Mouse (Mus musculus) CH12.LX (cell line): ENCODE measurements around the gene Farsa. TPM values are rescaled to one million over a fixed set of nuclear protein-coding genes. Genes with fewer than 3 reads are reported as not detected.

Experiments
- DNase-seq: peaks from one replicate; pipeline ENCODE4 v3.0.0-alpha.2; 2013; ENCODE audit errors: extremely low read depth
- H3K27ac ChIP-seq: 2 replicates; pipeline ENCODE4 v1.5.1; 2012; ENCODE audit warnings: low read depth, mild to moderate bottlenecking, control low read depth, moderate library complexity; ENCODE audit not compliant: insufficient read depth
- H3K27me3 ChIP-seq: replicated peaks from 2 replicates; pipeline ENCODE3; 2012; ENCODE audit warnings: inconsistent platforms
- H3K36me3 ChIP-seq, 2 experiments: replicated peaks in 1 of 2; 2 replicates each; pipeline versions ENCODE3 to v1.6.1; 2012; ENCODE audit warnings: inconsistent platforms in 1 of 2, low read length in 1 of 2, mild to moderate bottlenecking in 1 of 2, mixed read lengths in 1 of 2, moderate library complexity in 1 of 2; ENCODE audit not compliant: control insufficient read depth in 1 of 2, insufficient read depth in 1 of 2
- H3K4me1 ChIP-seq, 2 experiments: 2 replicates each; pipeline ENCODE4 v1.6.1; 2012; ENCODE audit warnings: inconsistent platforms in 1 of 2, moderate library complexity in 1 of 2; ENCODE audit not compliant: insufficient read depth in 2 of 2, control insufficient read depth in 1 of 2
- H3K4me2 ChIP-seq: 2 replicates; pipeline ENCODE4 v1.6.1; 2012; ENCODE audit warnings: low read depth, mild to moderate bottlenecking, control low read depth; ENCODE audit not compliant: poor library complexity, insufficient read depth, severe bottlenecking
- H3K4me3 ChIP-seq, 3 experiments: fragments of 150-350 bp in 1 of 3; sonication (generic) in 1 of 3; replicated peaks in 1 of 3; 2 replicates each; pipeline versions ENCODE3 to v1.5.1; 2011 to 2012; ENCODE audit warnings: low read depth in 2 of 3, low read length in 2 of 3, mild to moderate bottlenecking in 2 of 3, moderate library complexity in 2 of 3, control low read depth in 1 of 3, improper control_type of control experiment in 1 of 3, inconsistent platforms in 1 of 3, mixed read lengths in 1 of 3; ENCODE audit not compliant: poor library complexity in 1 of 3
- H3K79me2 ChIP-seq: replicated peaks from 2 replicates; pipeline ENCODE4 v1.6.1; 2012; ENCODE audit warnings: mild to moderate bottlenecking, moderate library complexity; ENCODE audit not compliant: control insufficient read depth, poor library complexity, insufficient read depth, severe bottlenecking; ENCODE audit errors: extremely low read depth
- H3K9ac ChIP-seq: 2 replicates; pipeline ENCODE4 v1.6.1; 2012; ENCODE audit warnings: low read depth, mild to moderate bottlenecking, control low read depth, moderate library complexity; ENCODE audit not compliant: insufficient read depth
- H3K9me3 ChIP-seq: replicated peaks from 2 replicates; pipeline ENCODE3; 2012; ENCODE audit warnings: low read length, inconsistent platforms, mixed read lengths
- BHLHE40 ChIP-seq: IDR thresholded peaks from 2 replicates; pipeline ENCODE4 v1.6.1; 2011; ENCODE audit warnings: mild to moderate bottlenecking, low read depth, low read length, improper control_type of control experiment
- CHD1 ChIP-seq: IDR thresholded peaks from 2 replicates; pipeline ENCODE4 v1.6.1; 2012; ENCODE audit warnings: low read depth, low read length, improper control_type of control experiment, inconsistent platforms
- CHD2 ChIP-seq: IDR thresholded peaks from 2 replicates; pipeline ENCODE4 v1.6.1; 2011; ENCODE audit warnings: low read length, improper control_type of control experiment
- CTCF ChIP-seq, 2 experiments: IDR thresholded peaks in 1 of 2; conservative IDR thresholded peaks in 1 of 2; 2 replicates each; pipeline ENCODE4 v1.5.1; 2011 to 2012; ENCODE audit warnings: low read depth in 2 of 2, low read length in 2 of 2, improper control_type of control experiment in 1 of 2, inconsistent platforms in 1 of 2, mild to moderate bottlenecking in 1 of 2, moderate library complexity in 1 of 2
- E2F4 ChIP-seq: IDR thresholded peaks from 2 replicates; pipeline ENCODE4 v1.6.1; 2011; ENCODE audit warnings: low read depth, low read length, improper control_type of control experiment; ENCODE audit not compliant: insufficient replicate concordance
- ELF1 ChIP-seq: IDR thresholded peaks from 2 replicates; pipeline ENCODE4 v1.6.1; 2014; ENCODE audit warnings: low read depth, mild to moderate bottlenecking, inconsistent platforms, low read length, improper control_type of control experiment
- ETS1 ChIP-seq: conservative IDR thresholded peaks from 2 replicates; pipeline ENCODE4 v1.6.1; 2012; ENCODE audit warnings: low read depth, mild to moderate bottlenecking, inconsistent platforms, low read length, improper control_type of control experiment, moderate library complexity
- HCFC1 ChIP-seq: IDR thresholded peaks from 2 replicates; pipeline ENCODE4 v1.6.1; 2012; ENCODE audit warnings: low read depth, mild to moderate bottlenecking, inconsistent platforms, low read length, improper control_type of control experiment
- IRF4 ChIP-seq: IDR thresholded peaks from 2 replicates; pipeline ENCODE4 v1.6.1; 2014; ENCODE audit warnings: low read depth, mild to moderate bottlenecking, inconsistent platforms, low read length, improper control_type of control experiment
- JUN ChIP-seq: IDR thresholded peaks from 2 replicates; pipeline ENCODE4 v1.6.1; 2011; ENCODE audit warnings: low read depth, mild to moderate bottlenecking, low read length, improper control_type of control experiment, moderate library complexity; ENCODE audit not compliant: insufficient read depth
- JUND ChIP-seq: conservative IDR thresholded peaks from 2 replicates; pipeline ENCODE4 v1.6.1; 2011; ENCODE audit warnings: low read depth, low read length, improper control_type of control experiment
- MAFK ChIP-seq: IDR thresholded peaks from 2 replicates; pipeline ENCODE4 v1.6.1; 2011; ENCODE audit warnings: low read length, improper control_type of control experiment; ENCODE audit not compliant: insufficient replicate concordance
- MAZ ChIP-seq: IDR thresholded peaks from 2 replicates; pipeline ENCODE4 v1.6.1; 2012; ENCODE audit warnings: low read depth, mild to moderate bottlenecking, inconsistent platforms, low read length, improper control_type of control experiment, moderate library complexity
- MEF2A ChIP-seq: IDR thresholded peaks from 2 replicates; pipeline ENCODE4 v1.6.1; 2014; ENCODE audit warnings: low read depth, mild to moderate bottlenecking, inconsistent platforms, low read length, improper control_type of control experiment, borderline replicate concordance
- MXI1 ChIP-seq: IDR thresholded peaks from 2 replicates; pipeline ENCODE4 v1.6.1; 2011; ENCODE audit warnings: mild to moderate bottlenecking, low read depth, low read length, improper control_type of control experiment
- NELFE ChIP-seq: IDR thresholded peaks from 2 replicates; pipeline ENCODE4 v1.6.1; 2011; ENCODE audit warnings: low read depth, low read length, improper control_type of control experiment
- NRF1 ChIP-seq: IDR thresholded peaks from 2 replicates; pipeline ENCODE4 v1.6.1; 2014; ENCODE audit warnings: low read depth, mild to moderate bottlenecking, inconsistent platforms, low read length, improper control_type of control experiment, moderate library complexity
- PAX5 ChIP-seq: IDR thresholded peaks from 2 replicates; pipeline ENCODE4 v1.6.1; 2012; ENCODE audit warnings: low read length, inconsistent platforms, mixed read lengths
- POLR2A ChIP-seq: IDR thresholded peaks from 2 replicates; pipeline ENCODE4 v1.6.1; 2011; ENCODE audit warnings: low read depth, mild to moderate bottlenecking, improper control_type of control experiment, low read length
- POLR2AphosphoS2 ChIP-seq: IDR thresholded peaks from 2 replicates; pipeline ENCODE4 v1.6.1; 2011; ENCODE audit warnings: low read depth, low read length, improper control_type of control experiment
- RAD21 ChIP-seq: IDR thresholded peaks from 2 replicates; pipeline ENCODE4 v1.6.1; 2011; ENCODE audit warnings: low read depth, mild to moderate bottlenecking, low read length, improper control_type of control experiment, moderate library complexity
- RCOR1 ChIP-seq: conservative IDR thresholded peaks from 2 replicates; pipeline ENCODE4 v1.6.1; 2012; ENCODE audit warnings: low read depth, mild to moderate bottlenecking, inconsistent platforms, low read length, improper control_type of control experiment
- SIN3A ChIP-seq: IDR thresholded peaks from 2 replicates; pipeline ENCODE4 v1.6.1; 2012; ENCODE audit warnings: low read length, improper control_type of control experiment, inconsistent platforms
- SMC3 ChIP-seq: IDR thresholded peaks from 2 replicates; pipeline ENCODE4 v1.6.1; 2011; ENCODE audit warnings: low read depth, low read length, improper control_type of control experiment
- TBP ChIP-seq: conservative IDR thresholded peaks from 2 replicates; pipeline ENCODE4 v1.6.1; 2011; ENCODE audit warnings: low read depth, low read length, improper control_type of control experiment
- UBTF ChIP-seq: IDR thresholded peaks from 2 replicates; pipeline ENCODE4 v1.6.1; 2012; ENCODE audit warnings: low read depth, mild to moderate bottlenecking, inconsistent platforms, low read length, improper control_type of control experiment, moderate library complexity
- USF1 ChIP-seq: IDR thresholded peaks from 2 replicates; pipeline ENCODE4 v1.6.1; 2014; ENCODE audit warnings: low read depth, mild to moderate bottlenecking, inconsistent platforms, low read length, improper control_type of control experiment
- USF2 ChIP-seq: conservative IDR thresholded peaks from 2 replicates; pipeline ENCODE4 v1.6.1; 2011; ENCODE audit warnings: low read depth, low read length, improper control_type of control experiment
- ZC3H11A ChIP-seq: IDR thresholded peaks from 2 replicates; pipeline ENCODE4 v1.6.1; 2012; ENCODE audit warnings: low read depth, mild to moderate bottlenecking, inconsistent platforms, low read length, improper control_type of control experiment
- ZKSCAN1 ChIP-seq: IDR thresholded peaks from 2 replicates; pipeline ENCODE4 v1.6.1; 2012; ENCODE audit warnings: low read depth, inconsistent platforms, low read length, improper control_type of control experiment, borderline replicate concordance
- ZNF384 ChIP-seq: IDR thresholded peaks from 2 replicates; pipeline ENCODE4 v1.6.1; 2012; ENCODE audit warnings: low read depth, low read length, improper control_type of control experiment, inconsistent platforms
- dilution Hi-C: fragments of 300-500 bp; cut with MboI; formaldehyde crosslinking; loops from 2 replicates; pipeline ENCODE4 v1.14.3; 2020; ENCODE audit warnings: low sequenced_read_pairs; ENCODE audit not compliant: extremely low pct_unique_long_range_greater_than_20kb, extremely low pct_ligation_motif_present
- in situ Hi-C: fragments of 300-500 bp; cut with MboI; formaldehyde crosslinking; loops from 3 replicates; pipeline ENCODE4 v1.14.3; 2019; ENCODE audit warnings: low sequenced_read_pairs, low pct_ligation_motif_present, low pct_unique_long_range_greater_than_20kb, mixed read lengths
- polyA plus RNA-seq: library from polyadenylated mRNA; unstranded; fragments of >175 nt; gene quantifications from 2 replicates; pipeline ENCODE4 v1.2.1, GENCODE M21; 2012; ENCODE audit warnings: low read depth; ENCODE audit not compliant: insufficient read length
- total RNA-seq, 2 experiments: library from RNA; depleted of rRNA; stranded (reverse); fragments of 300-350 nt in 1 of 2; fragments of >200 nt in 1 of 2; gene quantifications; 2 replicates each; pipeline ENCODE4 v1.2.3; 2012 to 2014

Gene Farsa
- total and polyA plus RNA-seq, 3 experiments: 142 to 175 (median 146) TPM

DNA sequence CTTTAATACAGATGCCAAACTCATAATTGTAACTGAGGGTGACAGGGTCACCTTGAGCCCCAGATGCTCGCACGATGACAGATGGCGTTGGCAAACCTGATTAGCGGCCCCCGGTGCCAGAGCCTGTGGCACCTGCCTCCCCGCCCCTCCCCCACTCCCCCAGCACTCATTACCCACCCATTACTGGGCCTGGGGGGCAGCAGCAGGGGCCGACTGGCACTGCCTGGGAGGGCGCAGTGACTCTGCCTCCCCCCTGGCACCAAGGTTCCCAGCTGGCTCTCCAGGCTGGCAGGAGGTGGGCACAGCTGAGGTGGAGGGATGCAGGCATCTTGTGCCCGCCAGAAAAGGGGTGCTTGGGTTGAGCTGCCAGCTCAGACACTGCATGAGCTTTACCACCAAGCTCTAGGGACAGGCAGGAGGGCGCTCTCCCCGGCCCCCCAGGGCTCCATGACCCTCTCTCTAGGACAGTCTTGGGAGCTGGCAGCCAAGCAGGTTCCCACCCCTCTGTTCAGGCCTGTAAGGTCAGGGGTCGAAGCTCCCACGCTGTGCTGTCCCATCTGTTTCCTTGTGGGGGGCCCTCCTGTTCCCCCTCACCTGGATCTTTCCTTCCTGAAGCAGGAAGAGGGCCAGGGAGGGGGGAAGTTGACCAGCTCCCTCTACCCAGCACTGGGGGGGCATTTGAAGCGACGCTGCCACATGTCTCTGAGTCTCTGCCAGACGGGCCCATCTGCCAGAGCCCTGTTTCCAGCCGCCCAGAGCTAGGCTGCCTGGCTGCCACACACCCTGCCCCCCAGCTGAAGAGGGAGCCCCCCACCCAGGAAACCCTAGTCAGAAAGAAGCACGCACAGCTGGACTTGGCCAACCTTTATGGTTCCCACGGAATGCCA, 42.0 kb upstream of the Farsa start:
- H3K9me3 ChIP-seq: no peaks in the 10 kb centered on the region
- peaks cover 17% of the 10 kb centered on the region for H3K27me3 ChIP-seq
- H3K36me3 ChIP-seq: no peaks in the 10 kb centered on the region
- in situ Hi-C loops (loop anchor here (5.0 to 10.0 kb wide), 2 partner anchors 100 to 237 kb away; no protein-coding TSS in a partner anchor), dilution Hi-C loops (no loop called here)
- no peak for TF ChIP-seq TBP
- no peak for TF ChIP-seq USF1
- TF ChIP-seq JUND: no peak
- TF ChIP-seq HCFC1: no peak
- TF ChIP-seq UBTF: no peak
- TF ChIP-seq MAFK: no peak
- no peak for TF ChIP-seq USF2
- TF ChIP-seq ETS1: no peak
- no peak for TF ChIP-seq POLR2A
- no peak for TF ChIP-seq E2F4
- no peak overlapping the region for H3K4me3 ChIP-seq
- H3K4me1 ChIP-seq: peaks cover 2 to 12% of the 10 kb centered on the region in 2 experiments; a peak in 2 of 4 replicates
- H3K9ac ChIP-seq: no peak overlapping the region
- DNase-seq: no peak
- no peak overlapping the region for H3K4me2 ChIP-seq
- H3K79me2 ChIP-seq: no peaks in the 10 kb centered on the region
- H3K27ac ChIP-seq: no peak overlapping the region

DNA sequence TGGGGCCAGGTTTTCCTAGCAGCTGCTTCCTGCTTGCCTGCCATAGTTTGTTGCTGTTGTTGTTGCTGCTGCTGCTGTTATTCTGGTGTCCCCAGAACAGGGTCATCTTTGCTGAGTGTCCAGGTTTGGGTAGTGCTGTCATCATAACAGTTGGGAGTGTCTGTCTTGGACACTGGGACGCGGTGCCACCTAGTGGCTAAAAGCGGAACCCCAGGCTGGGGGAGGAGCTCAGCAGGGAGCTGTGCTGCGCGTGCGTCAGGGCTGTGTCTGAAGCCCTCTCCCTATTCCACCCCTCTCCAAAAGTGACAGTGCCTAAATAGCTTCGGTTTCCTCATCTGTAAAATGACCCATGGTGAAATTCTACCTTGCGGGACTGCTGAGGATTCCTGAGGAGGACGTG, 41.2 kb upstream of the Farsa start:
- dilution Hi-C loops (no loop called here), in situ Hi-C loops (loop anchor here (10.0 kb wide), 1 partner anchor 101 kb away; no protein-coding TSS in a partner anchor)
- Histone ChIP-seq H3K4me2 (no peak overlapping the region), H3K27me3 (peaks cover 15% of the 10 kb centered on the region), H3K4me3 (no peak overlapping the region), H3K79me2 (no peaks in the 10 kb centered on the region), H3K9ac (no peak overlapping the region), H3K4me1 (peaks cover 2 to 11% of the 10 kb centered on the region in 2 experiments; a peak in 2 of 4 replicates), H3K9me3 (no peaks in the 10 kb centered on the region), H3K27ac (no peak overlapping the region), H3K36me3 (no peaks in the 10 kb centered on the region)
- DNase-seq: peak; percentile 84
- TF ChIP-seq ETS1 (no peak), ELF1 (no peak), CHD2 (no peak; the same call in 1 of the 2 replicates), MXI1 (no peak), USF2 (no peak), JUN (no peak), NRF1 (peak; percentile 95), RCOR1 (no peak), CTCF (conservative IDR thresholded peaks at IDR 0.05 in 1 of 2, IDR thresholded peaks at IDR 0.05 in 1 of 2; ENCODE audit: low read depth in 2 of 2, low read length in 2 of 2) (peak; percentile 95), IRF4 (peak; percentile 40; the same call in 1 of the 2 replicates), CHD1 (no peak), SIN3A (no peak), RAD21 (peak; percentile 67), USF1 (no peak), MAFK (no peak), MAZ (no peak), NELFE (no peak), POLR2AphosphoS2 (no peak), ZC3H11A (no peak), TBP (no peak), BHLHE40 (no peak), MEF2A (no peak), PAX5 (no peak), ZNF384 (no peak), SMC3 (peak; percentile 76), ZKSCAN1 (no peak)
